Mouse (Mus musculus): Measurements from ENCODE around the gene Prune2.

The Prune2 gene

GRCm38 (mm10) chr19:16997915-16998314 is 42.0 kb downstream of the Prune2 start:
- peak; percentile 12 to 17 for DNase-seq (ENCODE audit: low spot score in 2 of 2)

- DNase-seq (ENCODE audit: low spot score in 2 of 2), result no peak
Measured at GRCm38 (mm10) chr19:17006220-17006907, 50.4 kb downstream of the Prune2 start.

GRCm38 (mm10) chr19:17011261-17011995 is 55.5 kb downstream of the Prune2 start:
- peak; percentile 45 to 57 for DNase-seq (ENCODE audit: low spot score in 2 of 2)

GRCm38 (mm10) chr19:17013085-17013484 is 57.2 kb downstream of the Prune2 start:
- DNase-seq (ENCODE audit: low spot score in 2 of 2), result no peak

GRCm38 (mm10) chr19:17014337-17015124 is 58.6 kb downstream of the Prune2 start:
- DNase-seq (ENCODE audit: low spot score in 2 of 2), result no peak

- no peak for DNase-seq (ENCODE audit: low spot score in 2 of 2)
Measured at GRCm38 (mm10) chr19:17024748-17025147, 68.8 kb downstream of the Prune2 start.

- DNase-seq (ENCODE audit: low spot score in 2 of 2), result peak in 1 of 2 experiments; percentile 10
Measured at GRCm38 (mm10) chr19:17030276-17030675, 74.4 kb downstream of the Prune2 start.

GRCm38 (mm10) chr19:17032314-17032713 is 76.4 kb downstream of the Prune2 start:
- DNase-seq (ENCODE audit: low spot score in 2 of 2), result no peak

GRCm38 (mm10) chr19:17046961-17047360 is 91.0 kb downstream of the Prune2 start:
- DNase-seq (ENCODE audit: low spot score in 2 of 2), result no peak

- no peak for DNase-seq (ENCODE audit: low spot score in 2 of 2)
Measured at GRCm38 (mm10) chr19:17055892-17056291, 100.0 kb downstream of the Prune2 start.

GRCm38 (mm10) chr19:17060106-17060505 is 104.2 kb downstream of the Prune2 start:
- no peak for DNase-seq (ENCODE audit: low spot score in 2 of 2)

GRCm38 (mm10) chr19:17064421-17064820 is 108.5 kb downstream of the Prune2 start:
- DNase-seq (ENCODE audit: low spot score in 2 of 2), result no peak

GRCm38 (mm10) chr19:17069067-17069466 is 113.1 kb downstream of the Prune2 start:
- no peak for DNase-seq (ENCODE audit: low spot score in 2 of 2)

- DNase-seq (ENCODE audit: low spot score in 2 of 2), result no peak
Measured at GRCm38 (mm10) chr19:17071205-17071604, 115.3 kb downstream of the Prune2 start.

- no peak for DNase-seq (ENCODE audit: low spot score in 2 of 2)
Measured at GRCm38 (mm10) chr19:17072245-17072644, 116.3 kb downstream of the Prune2 start.

- DNase-seq (ENCODE audit: low spot score in 2 of 2), result no peak
Measured at GRCm38 (mm10) chr19:17078643-17079316, 122.9 kb downstream of the Prune2 start.

- no peak for DNase-seq (ENCODE audit: low spot score in 2 of 2)
Measured at GRCm38 (mm10) chr19:17081382-17081781, 125.5 kb downstream of the Prune2 start.

- DNase-seq (ENCODE audit: low spot score in 2 of 2), result no peak
Measured at GRCm38 (mm10) chr19:17094067-17094466, 138.1 kb downstream of the Prune2 start.

- no peak for DNase-seq (ENCODE audit: low spot score in 2 of 2)
Measured at GRCm38 (mm10) chr19:17096338-17096737, 140.4 kb downstream of the Prune2 start.

- no peak for DNase-seq (ENCODE audit: low spot score in 2 of 2)
Measured at GRCm38 (mm10) chr19:17097210-17097609, 141.3 kb downstream of the Prune2 start.

GRCm38 (mm10) chr19:17108782-17109181 is 152.9 kb downstream of the Prune2 start:
- no peak for DNase-seq (ENCODE audit: low spot score in 2 of 2)

All from heart, adult 9 months (tissue).